ENCODE assay signal across 9 mouse cellular contexts in the genomic region with DNA sequence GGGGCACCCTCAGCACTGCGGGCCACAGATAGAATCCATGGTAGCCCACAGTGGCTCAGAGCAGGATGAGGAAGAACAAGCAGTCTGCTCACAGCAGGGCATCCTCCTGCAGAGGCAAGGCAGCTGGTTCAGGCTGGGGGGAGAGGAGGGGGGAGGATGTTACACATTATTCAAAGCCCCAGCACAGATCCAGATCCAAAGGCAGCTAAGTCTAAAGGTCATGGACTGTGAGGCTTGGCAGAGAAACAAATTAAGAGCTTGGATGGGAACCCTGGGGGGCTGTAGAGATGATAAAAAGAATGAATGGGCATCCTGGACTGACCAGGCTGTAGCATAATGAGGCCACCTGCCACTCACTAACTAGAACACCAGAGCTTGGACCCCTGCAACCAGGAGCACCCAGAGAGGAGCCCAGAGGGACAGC. TPM values are rescaled to one million over a fixed set of nuclear protein-coding genes. Genes with fewer than 3 reads are reported as not detected.
DNase-seq lines count a peak whose midpoint lies in the region; ATAC-seq and TF ChIP-seq lines count a peak whose summit lies in the region.
"Had no signal": no experiment of that assay in that cellular context is flagged by ENCODE, and none has a peak within 500 bp of the region (broad histone marks: within the 10 kb centered on the region; RNA-seq: fewer than 3 reads in every experiment).

No protein-coding gene starts in this region.

- H3K9me3 ChIP-seq in heart, embryonic 11.5 days (replicated peaks; ENCODE audit: control insufficient read depth, low read length), result no peaks in the 10 kb centered on the region
- H3K9me3 ChIP-seq in forebrain, postnatal 0 days (ENCODE audit: low read length), result no peaks in the 10 kb centered on the region

- 0 out of 2 replicates have a peak overlapping the region, but pooled peaks have one; percentile 12 for H3K9ac ChIP-seq in heart, embryonic 11.5 days (ENCODE audit: low read depth, low read length)
- H3K9ac ChIP-seq in forebrain, postnatal 0 days, result no peak overlapping the region

- WGBS in heart, embryonic 11.5 days (ENCODE audit: insufficient replicate concordance), result 61% methylated on average over 1 of the region's 1 CpGs
- 38% methylated on average over 1 of the region's 1 CpGs for WGBS in forebrain, postnatal 0 days
- 33% methylated on average over 1 of the region's 1 CpGs for WGBS in olfactory bulb, adult 2 months

- H3K4me3 ChIP-seq in heart, embryonic 11.5 days (ENCODE audit: low read depth, low read length), result no peak overlapping the region
- no peak overlapping the region for H3K4me3 ChIP-seq in forebrain, postnatal 0 days (ENCODE audit: low read depth, low read length)
- no peak overlapping the region for H3K4me3 ChIP-seq in olfactory bulb, adult 2 months (ENCODE audit: insufficient read depth, low read depth, low read length)

- no peaks in the 10 kb centered on the region for H3K36me3 ChIP-seq in heart, embryonic 11.5 days (ENCODE audit: control insufficient read depth, insufficient read depth, low read length)
- H3K36me3 ChIP-seq in forebrain, postnatal 0 days (ENCODE audit: insufficient read depth), result no peaks in the 10 kb centered on the region

- peaks cover 47% of the 10 kb centered on the region for H3K4me1 ChIP-seq in heart, embryonic 11.5 days (ENCODE audit: control insufficient read depth, insufficient read depth, low read length)
- no peaks in the 10 kb centered on the region; the same call in 1 of the 2 replicates for H3K4me1 ChIP-seq in forebrain, postnatal 0 days (ENCODE audit: insufficient read depth)
- peaks cover 65% of the 10 kb centered on the region for H3K4me1 ChIP-seq in olfactory bulb, adult 2 months (ENCODE audit: control insufficient read depth, insufficient read depth, low read length)

- H3K27me3 ChIP-seq in heart, embryonic 11.5 days (ENCODE audit: control insufficient read depth, insufficient read depth, low read length), result no peaks in the 10 kb centered on the region
- no peaks in the 10 kb centered on the region for H3K27me3 ChIP-seq in forebrain, postnatal 0 days (ENCODE audit: insufficient read depth, low read length)

- 0 out of 2 replicates have a peak overlapping the region, but pooled peaks have one; percentile 12 for H3K27ac ChIP-seq in heart, embryonic 11.5 days (ENCODE audit: low read depth, low read length)
- H3K27ac ChIP-seq in forebrain, postnatal 0 days (ENCODE audit: low read depth, low read length), result no peak overlapping the region
- H3K27ac ChIP-seq in olfactory bulb, adult 2 months (ENCODE audit: insufficient read depth, low read depth, low read length), result peak overlapping the region; percentile 67

- H3K4me2 ChIP-seq in heart, embryonic 11.5 days, result no peak overlapping the region
- no peak overlapping the region for H3K4me2 ChIP-seq in forebrain, postnatal 0 days (ENCODE audit: low read depth)

- TF ChIP-seq CTCF in forebrain, postnatal 0 days (IDR thresholded peaks at IDR 0.05; ENCODE audit: low read depth), result no peak
- no peak for TF ChIP-seq CTCF in olfactory bulb, adult 2 months (IDR thresholded peaks at IDR 0.05; ENCODE audit: insufficient read depth, low read depth, low read length)

- intact Hi-C loops in heart, postnatal 10 days (cut with DNase I), result no loop called here

- no peak for TF ChIP-seq POLR2A in olfactory bulb, adult 2 months (IDR thresholded peaks at IDR 0.05; ENCODE audit: insufficient read depth, low read depth, low read length)

- no peak for DNase-seq in heart, postnatal 10 days
- no peak for DNase-seq in forebrain, postnatal 0 days
- peak; percentile 77 for DNase-seq in kidney, postnatal 14 days
- no peak for DNase-seq in cerebellum, adult 18-20 months
- no peak for DNase-seq in gastrocnemius, adult 8-10 months (ENCODE audit: low spot score in 2 of 2)
- DNase-seq in gastrocnemius, postnatal 4 days (ENCODE audit: low spot score in 2 of 2), result no peak
- DNase-seq: cerebellum, adult 11-12 months had no signal

- ATAC-seq in heart, embryonic 11.5 days (replicated peaks; ENCODE audit: insufficient number of reproducible peaks, low FRiP score, low TSS enrichment), result no peak
- peak; percentile 39 for ATAC-seq in forebrain, postnatal 0 days

RNA-seq across cellular contexts. Expression of a gene that starts 28.7 kb away (rescaled TPM):
- 7.1 and 7.3 TPM in 2 replicates for polyA plus RNA-seq in heart, embryonic 11.5 days (2014; fragmentation: Nextera tagmentation; extraction: Ambion mirVana)
- total RNA-seq in heart, postnatal 10 days (2021), result 10 to 100 TPM; 12.2 to 12.5 TPM
- 20.0 and 29.8 TPM in 2 replicates for total RNA-seq in forebrain, postnatal 0 days (2014; rRNA removed)
- polyA plus RNA-seq in forebrain, postnatal 0 days (2015; fragmentation: Nextera tagmentation; extraction: Ambion mirVana), result 5.3 and 10.0 TPM in 2 replicates
- not detected in 2 replicates for polyA plus RNA-seq in olfactory bulb, adult 2 months (2012; ENCODE audit: insufficient read depth, insufficient read length, low replicate concordance, missing spikeins)
- total RNA-seq in gastrocnemius, adult 8-10 months (2022), result 1 to 10 TPM in 3 of 4 experiments, under 1 TPM in 1; 0.92 to 2.3 (median 1.2) TPM
- total RNA-seq in gastrocnemius, postnatal 4 days (2021), result 10 to 100 TPM; 35.8 to 38.1 TPM
